Mouse (Mus musculus) spleen, postnatal 10 days (tissue): Measurements from ENCODE around the gene Chmp2a.

Source experiments
- DNase-seq, 2 experiments: peaks; one replicate each; pipeline ENCODE4 v3.0.0; 2021 to 2022; ENCODE audit warnings: low spot score in 2 of 2

The Chmp2a gene

DNA sequence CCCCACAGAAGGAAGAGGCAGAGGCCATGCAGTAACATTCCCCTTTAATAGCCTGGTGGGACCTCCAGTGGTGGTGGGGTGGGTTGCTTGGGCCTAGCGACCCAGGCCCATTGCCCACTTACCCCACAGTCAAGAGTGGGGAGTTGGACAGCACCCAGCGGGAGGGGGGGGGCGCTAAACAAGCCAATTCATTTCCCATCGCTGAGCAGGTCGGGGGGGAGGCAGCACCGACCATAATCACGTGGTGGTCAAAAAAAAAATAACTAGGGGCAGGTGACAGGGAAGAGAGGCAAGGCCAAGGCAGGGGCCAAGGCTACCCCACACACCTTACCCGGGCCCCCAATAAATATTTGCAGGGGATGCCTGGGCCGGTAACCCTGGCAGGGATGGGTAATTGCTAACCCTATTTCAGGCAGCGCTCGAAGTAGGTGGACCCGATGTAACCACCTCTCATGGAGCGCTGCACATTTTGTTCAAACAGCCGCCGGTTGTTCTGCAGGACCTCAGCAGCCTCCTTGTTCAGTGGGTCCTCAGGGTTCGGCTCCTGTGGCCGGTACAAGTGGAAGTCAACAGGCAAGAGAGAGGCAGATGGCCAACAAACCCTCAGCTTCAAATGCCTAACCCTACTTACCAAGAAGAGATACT lies 726 bp upstream of the Chmp2a start:
- no peak for DNase-seq

DNA sequence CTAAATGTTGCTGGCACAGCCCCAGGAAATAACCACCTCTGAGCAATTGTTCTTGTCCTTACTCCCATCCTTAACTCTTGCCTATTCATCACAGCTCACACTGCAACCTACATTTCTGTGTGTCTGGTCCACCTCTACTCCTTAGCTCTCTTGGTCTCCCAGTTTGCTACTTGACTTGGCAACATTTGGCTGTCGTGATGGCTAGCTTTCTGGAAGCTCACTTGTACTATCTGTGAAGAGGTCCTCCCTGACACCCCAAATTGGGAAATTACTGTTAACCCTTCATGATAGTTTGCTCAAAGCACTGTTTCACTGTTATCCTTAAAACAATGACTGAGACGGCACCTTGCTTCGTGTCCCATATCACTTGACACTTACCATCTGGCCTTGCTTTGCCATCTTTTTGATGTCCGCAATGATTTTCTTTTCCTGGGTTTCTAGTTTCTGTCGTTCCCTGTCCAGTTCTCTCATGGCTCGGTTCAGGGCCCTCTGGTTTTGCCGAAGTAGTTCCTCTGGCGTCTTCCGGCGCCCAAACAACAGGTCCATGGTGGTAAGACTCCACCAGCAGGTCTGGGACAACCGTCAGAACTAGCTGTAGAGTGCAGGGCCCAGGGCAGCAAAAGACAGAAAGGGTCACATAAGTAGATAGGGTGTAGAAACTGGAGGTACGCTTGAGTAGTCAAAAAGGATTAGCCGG lies 1.0 kb downstream of the Chmp2a start:
- DNase-seq: no peak

DNA sequence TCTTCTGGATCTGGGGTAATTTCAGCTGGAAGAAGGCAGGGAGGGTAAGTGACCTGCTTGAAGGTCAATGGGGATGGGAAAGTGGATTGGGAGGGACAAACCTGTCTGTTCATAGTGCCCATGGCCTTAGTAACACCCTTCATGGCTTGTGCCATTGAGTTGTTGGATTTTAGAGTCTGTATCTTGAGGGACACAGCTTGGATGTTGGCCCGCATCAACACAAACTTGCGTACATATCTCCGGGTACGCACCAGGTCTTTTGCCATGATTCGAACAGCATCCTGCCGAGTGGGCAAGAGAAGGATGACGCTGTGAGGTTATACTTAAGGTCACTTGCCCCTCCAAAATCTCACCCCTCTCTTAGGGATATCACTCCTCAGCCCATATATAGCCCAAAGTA lies 2.1 kb downstream of the Chmp2a start:
- no peak for DNase-seq

DNA sequence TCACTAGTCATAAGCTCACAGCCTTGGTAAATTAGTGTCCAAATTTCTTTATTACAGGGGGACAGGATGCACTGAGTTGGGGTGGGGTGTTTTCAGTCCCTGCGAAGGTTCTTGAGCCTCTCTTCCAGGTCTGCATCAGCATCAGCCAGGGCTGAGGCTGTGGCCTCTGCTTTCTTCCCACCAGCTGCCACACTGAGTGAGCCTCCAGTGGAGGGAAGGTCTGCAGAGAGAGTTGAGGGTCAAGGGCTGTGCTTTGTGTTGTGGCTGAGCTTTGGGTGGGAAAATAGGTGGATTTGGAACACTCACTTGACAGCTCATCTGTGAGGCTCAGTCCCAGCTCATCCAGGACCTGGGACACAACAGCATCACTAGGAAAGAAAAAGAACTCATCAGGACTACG lies 2.6 kb downstream of the Chmp2a start:
- no peak for DNase-seq

DNA sequence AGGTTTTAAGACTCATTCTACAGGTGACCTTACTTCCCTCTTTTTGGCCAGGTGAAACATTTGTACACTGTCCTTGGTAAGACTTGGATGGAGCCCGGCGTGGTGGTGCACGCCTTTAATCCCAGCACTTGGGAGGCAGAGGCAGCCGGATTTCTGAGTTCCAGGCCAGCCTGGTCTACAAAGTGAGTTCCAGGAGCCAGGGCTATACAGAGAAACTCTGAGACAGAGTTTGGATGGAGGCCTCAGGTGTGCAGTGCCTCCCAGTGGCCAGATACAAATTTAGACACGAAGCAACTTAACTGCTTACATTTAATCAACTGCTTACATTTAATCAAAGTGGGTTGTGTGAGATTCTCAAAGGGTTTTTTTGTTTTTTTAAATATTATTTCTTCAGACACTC lies 3.5 kb downstream of the Chmp2a start:
- peak in 1 of 2 experiments; percentile 50 for DNase-seq

DNA sequence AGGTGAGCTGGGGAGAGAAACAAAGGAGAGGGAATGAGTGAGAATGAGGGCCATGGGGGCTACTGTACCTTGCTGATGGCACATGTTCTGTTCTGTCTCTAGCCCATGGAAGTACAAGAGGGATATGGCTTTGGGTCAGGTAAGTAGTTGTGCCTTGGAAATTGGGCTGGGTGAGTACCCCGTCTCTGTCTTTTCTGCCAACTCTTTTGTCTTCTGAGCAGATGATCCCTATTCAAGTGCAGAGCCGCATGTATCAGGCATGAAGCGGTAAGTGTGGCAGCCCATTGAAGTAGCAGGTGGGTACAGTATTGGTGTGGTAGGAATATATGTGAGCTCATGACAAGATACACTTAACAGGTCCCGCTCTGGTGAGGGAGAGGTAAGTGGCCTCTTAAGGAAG lies 5.6 kb downstream of the Chmp2a start:
- no peak for DNase-seq

DNA sequence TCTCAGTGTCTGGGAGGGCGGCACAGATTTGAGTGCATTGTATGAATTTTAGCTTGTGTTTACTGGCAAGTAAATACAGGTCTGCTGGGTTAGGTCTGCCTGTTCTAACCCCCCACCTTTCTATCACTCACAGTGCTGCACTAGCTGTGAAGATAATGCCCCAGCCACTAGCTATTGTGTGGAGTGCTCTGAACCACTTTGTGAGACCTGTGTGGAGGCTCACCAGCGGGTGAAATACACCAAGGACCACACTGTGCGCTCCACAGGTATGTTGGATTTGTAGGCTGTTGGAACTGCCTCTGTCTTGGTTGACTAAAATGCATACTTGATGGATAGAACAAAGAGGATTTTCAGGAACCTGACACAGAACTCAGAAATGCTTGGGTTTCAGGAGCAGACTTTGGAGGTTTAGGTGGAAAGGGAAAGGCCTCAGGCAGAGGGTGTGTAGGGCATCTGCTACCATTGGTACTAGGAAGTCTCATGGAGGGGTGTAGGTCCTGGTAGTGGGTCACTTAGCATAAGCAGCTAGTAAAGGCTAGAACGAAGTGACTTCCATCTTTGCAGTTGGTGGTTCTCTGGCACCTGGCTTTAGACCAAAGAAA lies 9.0 kb downstream of the Chmp2a start:
- DNase-seq: peak in 1 of 2 experiments; percentile 13

DNA sequence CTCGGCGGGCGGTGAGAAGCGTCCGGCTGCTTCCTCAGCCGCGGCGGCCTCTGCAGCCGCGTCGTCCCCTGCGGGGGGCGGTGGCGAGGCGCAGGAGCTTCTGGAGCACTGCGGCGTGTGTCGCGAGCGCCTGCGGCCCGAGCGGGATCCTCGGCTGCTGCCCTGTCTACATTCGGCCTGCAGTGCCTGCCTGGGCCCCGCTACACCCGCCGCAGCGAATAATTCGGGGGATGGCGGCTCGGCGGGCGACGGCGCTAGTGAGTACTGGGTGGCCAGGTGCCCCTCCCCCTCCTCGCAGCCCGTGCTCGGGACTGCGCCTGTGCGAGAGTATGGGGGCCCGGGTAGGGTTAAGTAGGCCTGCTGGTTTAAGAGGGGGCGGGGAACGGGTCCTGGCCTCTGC lies 9.8 kb downstream of the Chmp2a start:
- peak; percentile 67 to 82 for DNase-seq

DNA sequence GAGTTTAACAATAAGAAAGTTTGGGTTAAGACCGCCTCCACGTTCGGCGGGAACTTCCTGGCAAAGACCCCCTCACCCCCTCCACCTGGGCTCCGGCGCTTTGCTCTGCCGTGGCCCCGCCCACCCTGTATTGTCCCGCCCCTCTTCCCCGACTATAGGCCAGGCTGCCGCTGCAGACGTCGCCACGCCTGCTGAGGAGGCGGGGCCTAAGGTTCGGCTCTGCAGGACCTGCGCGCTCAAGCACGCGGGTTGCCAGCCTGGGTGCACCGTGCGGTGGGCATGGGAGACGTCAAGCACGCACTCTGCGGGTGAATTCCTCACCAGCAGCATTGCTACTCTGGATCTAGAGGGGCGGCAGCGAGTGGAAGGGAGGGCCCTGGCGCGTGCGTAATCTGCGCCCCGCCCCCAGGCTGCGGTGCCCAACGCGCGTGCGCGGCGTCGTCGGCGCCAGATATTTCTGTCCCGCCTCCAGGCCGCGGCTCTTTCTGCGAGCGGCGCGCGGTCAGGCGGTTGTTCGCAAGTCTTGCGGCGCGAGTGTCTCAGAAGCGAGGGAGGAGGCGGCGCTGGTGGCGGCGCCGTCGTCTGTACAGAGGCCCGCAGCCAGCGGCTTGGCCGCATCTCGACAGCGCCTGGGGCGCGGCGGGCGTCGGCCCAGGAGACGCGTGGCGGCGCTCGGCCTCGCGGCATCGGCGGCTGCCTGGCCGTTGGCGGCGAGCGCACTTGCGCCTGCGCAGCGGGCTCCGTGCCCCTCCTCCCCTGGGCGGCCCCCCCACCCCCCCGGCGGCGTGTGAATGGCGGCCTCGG lies 10.5 kb downstream of the Chmp2a start:
- DNase-seq: peak; percentile 95 to 99

DNA sequence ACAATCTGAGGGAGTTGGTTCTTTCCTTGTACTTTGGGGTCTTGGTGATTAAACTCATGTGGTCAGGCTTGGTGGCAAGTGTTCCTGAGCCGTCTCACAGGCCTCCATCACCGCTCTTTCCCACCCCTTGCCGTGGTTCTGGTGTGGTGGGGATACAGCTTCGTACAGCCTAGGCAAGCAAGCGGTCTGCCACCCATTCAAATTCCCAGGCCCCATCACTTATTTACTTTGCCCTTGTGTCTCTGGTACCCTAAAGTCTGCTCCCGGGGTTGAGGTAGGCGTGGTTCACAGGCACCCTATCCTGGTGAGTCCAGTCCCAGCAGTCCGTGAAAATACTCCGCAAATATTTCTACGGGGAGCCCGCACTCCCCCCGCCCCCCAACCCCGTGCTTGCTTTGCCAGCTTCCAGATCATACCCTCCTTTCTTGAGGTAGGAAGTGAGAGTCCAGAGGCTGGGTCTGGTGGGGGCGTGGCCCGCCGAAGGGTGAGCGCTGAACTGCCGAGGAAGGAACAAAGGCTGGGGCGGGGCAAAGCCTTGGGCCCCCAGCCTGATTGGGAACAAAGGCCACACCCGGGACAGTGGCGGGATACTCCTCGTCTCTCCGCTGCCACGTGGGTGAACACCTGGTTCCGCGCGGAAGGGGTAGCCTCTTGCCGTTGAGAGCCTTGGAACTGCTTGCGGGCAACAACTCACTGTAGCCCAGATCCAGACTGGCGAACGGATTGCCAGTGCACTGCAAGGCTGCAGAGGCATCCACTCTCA lies 11.7 kb downstream of the Chmp2a start:
- peak; percentile 59 to 73 for DNase-seq

DNA sequence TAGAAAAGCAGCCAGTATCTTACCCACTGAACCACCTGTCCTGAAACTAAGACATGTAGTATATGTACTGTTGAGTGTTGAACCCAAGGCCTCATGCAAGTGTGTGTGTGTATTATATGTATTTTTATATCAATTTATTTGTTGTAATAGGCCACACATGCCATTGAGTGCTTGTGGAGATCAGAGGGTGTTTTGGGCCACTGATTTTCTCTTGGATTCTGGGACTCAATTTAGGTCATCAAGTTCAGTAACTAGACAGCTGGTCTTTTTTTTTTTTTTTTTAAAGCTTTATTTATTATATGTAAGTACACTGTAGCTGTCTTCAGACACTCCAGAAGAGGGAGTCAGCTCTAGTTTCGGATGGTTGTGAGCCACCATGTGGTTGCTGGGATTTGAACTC lies 19.4 kb downstream of the Chmp2a start:
- DNase-seq: no peak

DNA sequence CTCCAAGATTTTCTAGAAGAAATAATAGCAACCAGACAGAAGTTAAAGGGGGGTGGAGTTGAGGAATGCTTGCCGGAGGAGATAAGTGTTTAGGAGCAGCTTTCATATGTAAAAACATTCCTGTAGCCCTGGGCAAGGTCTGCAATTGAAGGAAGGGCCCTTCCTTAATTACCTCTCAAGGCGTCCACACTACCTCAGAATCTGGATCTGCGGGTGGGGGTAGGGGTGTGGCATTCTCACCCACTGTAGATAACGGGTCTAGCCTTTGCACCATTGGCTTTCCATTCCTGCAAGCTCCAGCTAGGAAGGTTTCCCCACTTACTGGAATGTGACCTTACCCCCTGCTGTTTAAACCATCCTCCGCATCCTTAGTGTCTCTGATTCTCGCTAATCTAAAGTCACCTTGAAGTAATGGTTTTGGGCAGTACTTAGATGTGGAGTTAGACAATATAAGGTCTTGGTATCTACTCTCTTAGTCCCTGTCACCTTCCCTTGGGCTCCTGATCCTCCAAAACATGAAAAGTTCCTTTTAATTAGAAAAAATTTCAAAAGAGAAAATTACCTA lies 20.2 kb downstream of the Chmp2a start:
- no peak for DNase-seq

DNA sequence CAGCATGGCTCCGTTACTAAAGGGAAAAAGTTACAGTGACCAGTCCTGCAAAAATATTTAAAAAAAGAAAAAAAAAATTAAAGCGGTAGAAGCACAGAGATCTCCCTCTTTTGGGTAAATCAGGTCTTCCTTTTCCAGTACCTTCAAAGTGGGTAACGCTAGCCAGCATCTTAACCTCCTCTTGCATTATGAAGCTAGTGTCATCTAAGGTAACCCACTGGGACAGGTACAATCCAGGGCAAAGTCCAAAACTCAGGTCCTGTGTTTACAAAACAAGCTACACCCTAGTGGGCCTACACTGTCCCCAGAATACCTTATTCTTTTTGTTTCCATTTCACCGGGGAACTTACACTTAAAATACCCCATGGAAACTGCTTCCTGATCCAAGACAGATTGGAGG lies 20.9 kb downstream of the Chmp2a start:
- no peak for DNase-seq

DNA sequence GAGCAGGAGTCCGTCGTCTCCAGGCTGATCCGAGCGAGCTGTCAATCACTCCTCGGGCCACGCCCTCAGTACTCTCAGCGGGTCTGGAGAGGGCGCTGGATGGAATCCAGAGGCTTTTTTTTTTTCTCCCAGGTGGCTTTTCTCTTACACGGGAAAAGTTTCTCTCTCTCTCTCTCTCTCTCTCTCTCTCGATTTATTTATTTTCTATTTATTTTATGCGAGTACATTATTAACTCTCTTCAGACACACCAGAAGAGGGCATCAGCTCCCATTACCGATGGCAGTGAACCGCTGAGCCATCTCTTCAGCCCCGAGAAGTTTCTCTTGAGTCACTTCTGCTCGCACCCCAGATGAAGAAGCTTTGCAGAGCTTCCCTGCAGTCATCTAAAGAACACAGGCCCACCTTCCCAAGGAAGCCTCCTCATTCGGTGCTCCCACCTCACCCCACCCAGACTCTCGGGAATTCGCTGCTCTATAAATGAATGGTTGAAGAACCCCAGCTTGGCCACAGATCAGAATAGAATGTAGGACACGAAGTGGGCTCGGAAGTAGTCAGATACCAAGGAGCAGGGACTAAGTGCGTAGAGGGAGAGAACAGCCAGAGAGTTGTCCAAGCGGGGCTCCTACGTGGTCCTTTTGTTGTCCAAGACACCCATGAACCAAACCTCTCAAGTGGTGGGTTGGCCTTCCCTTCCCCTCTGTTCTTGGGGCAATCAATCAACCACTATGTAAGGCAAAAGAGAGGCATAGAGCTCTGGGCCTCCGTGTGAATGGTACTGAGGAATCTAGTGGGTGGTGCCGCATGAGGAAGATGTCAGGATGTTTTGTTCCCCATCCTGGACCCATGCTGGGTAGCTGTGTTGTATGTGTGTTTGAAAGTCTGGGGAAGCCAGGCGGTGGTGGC lies 24.4 kb downstream of the Chmp2a start, which contains the start of gene Zbtb45:
Zbtb45 (minus strand) TSS at position 30 of the 904 bp plus-strand sequence.
- DNase-seq: peak in 1 of 2 experiments; percentile 43

DNA sequence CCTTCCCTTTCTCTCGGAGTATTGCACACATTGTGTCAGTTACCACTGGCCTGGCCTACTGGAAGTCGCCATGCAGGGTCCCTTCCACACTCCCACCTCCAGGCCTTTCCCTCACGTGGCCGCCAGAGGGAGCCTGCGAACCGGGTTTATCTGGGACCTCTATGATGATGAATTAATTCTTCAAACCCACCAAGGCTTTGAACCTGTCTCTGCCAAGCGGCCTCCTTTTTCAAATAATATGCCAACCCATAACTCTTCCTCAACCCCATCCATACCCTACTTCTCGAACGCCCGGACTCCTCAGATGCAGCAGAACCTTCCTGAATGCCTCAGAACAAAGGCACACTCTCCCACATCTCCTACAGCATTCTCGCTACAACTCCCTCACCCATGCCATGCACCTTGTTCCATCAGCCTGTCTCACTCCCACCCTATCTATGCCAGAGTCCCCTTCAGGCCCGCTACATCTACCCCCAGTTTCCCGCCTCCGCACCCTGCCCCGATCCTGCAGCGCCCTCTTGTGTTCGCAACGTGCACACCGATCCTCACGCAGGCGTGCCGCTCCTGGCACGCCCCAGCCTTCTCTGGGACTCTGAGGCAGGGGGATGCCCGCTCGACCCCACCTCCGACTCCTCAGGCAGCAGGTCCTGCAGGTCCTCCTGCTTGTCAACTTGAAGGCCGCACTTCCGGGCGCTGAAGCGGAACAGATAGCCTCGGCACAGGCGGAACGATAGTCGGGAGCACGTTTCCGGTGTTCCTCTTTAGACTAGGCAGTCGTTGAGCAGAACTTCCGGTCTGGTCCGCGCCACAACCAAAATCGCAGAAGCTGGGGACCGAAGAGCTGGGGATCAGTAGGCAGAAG lies 25.2 kb downstream of the Chmp2a start:
- DNase-seq: peak; percentile 94 to 96

DNA sequence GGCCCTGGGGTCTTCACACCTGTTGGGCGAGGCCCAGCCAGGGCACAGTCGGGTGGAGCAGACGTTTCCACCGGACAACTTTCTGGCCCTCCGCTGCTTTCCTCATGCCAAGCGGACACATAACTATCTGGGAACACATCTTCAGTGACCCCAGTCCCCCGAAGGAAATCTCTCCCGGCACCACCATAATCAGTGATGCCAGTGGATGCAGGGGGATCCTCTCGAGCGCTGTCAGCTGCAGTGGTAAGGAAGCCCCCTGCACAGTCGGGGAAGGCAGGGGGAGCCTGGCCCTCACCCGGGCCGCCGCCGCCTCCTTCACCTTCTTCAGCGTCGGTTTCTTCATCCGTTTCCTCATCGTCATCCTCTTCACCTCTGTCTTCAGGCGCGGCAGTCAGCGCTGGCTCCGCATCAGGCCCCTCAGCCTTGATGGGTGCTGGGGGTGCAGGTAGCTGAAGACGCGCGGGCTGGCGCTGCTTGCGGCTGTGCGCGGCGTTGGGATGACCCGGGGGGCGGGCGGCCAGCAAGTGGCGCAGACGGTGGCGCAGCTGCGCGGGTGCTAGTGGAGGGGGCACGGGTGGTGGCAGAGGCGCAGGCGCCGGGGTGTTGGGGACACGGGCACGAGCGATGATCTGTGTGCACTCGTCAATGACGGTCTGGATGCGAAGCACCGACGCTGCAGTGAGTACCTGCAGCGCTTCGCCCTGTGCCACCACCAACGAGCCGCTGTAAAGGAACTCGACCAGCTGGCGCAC lies 27.1 kb downstream of the Chmp2a start:
- no peak for DNase-seq

DNA sequence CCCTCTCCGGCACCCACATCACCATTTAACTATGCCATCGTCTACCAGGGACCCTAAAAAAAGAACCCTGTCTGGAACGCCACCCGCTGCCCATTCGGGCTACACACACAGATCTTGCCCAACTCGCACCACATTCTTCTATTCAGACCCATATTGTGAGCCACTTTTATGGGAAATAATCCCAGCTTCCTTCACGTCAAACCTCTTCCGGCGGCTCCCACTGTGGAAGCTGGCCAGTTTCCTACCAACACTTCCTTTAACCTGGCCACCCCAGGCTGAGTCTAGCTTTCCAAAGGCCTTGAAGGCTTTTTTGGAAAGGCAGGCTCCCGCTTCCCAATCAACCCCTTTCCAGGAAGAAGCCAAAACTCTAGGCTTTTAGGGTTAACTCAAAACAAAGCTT lies 28.1 kb downstream of the Chmp2a start:
- no peak for DNase-seq

DNA sequence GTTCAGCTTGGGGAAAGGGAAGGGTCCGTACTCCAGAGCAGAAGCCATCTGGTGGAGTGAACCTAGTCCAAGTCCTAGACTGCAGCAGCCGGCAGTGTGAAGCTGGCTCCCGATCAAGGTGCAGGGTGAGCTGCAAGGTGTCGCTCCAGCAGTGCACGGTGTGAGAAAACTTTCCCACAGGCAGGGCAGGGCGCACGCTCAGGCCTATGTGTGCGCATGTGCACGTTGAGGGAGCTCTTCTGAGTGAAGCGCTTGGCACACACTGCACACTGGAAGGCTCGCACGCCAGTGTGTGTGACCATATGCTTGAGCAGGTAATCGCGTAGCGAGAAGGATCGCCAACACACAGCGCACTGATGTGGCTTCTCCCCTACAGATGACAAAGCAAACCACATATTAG lies 28.6 kb downstream of the Chmp2a start:
- DNase-seq: no peak
